Mouse (Mus musculus): ENCODE measurements around the gene Olfr1462. TPM values are rescaled to one million over a fixed set of nuclear protein-coding genes. Genes with fewer than 3 reads are reported as not detected.

Gene Olfr1462
- polyA plus RNA-seq (2015; fragmentation: Nextera tagmentation; extraction: Ambion mirVana) = not detected in 2 replicates

GRCm38 (mm10) chr19:13185434-13185833 is at the start of gene Olfr1462:
Gene Olfr1462 (plus strand): TSS chr19:13185734.
- H3K27me3 ChIP-seq (ENCODE audit: insufficient read depth, low read length) = no peaks in the 10 kb centered on the region
- 84% methylated on average over 1 of the region's 1 CpGs for WGBS

GRCm38 (mm10) chr19:13149449-13149848 is 36.1 kb upstream of the Olfr1462 start, which contains the start of gene Olfr1459:
Gene Olfr1459 (minus strand): TSS chr19:13149549.
- WGBS = 74% methylated on average over 1 of the region's 1 CpGs
- Histone ChIP-seq H3K4me1 (replicated peaks; ENCODE audit: insufficient read depth, low read length) (no peaks in the 10 kb centered on the region), H3K9me3 (replicated peaks; ENCODE audit: low read length) (no peaks in the 10 kb centered on the region), H3K4me2 (ENCODE audit: low read length) (no peak within 1 kb of the TSS), H3K27ac (no peak within 1 kb of the TSS), H3K4me3 (replicated peaks; ENCODE audit: low read depth, low read length) (no peak within 1 kb of the TSS), H3K36me3 (ENCODE audit: insufficient read depth, low read length) (no peaks in the 10 kb centered on the region), H3K9ac (ENCODE audit: low read depth, low read length) (no peak within 1 kb of the TSS), H3K27me3 (ENCODE audit: insufficient read depth, low read length) (no peaks in the 10 kb centered on the region)
- TF ChIP-seq CTCF (IDR thresholded peaks at IDR 0.05; ENCODE audit: low read depth) = no peak
- no peak for ATAC-seq (replicated peaks; ENCODE audit: low FRiP score, low read depth)
- no peak for DNase-seq (ENCODE audit: low spot score)

More at GRCm38 (mm10) chr19:13185434-13185833, at the start of gene Olfr1462:
- no peak within 1 kb of the TSS for H3K4me2 ChIP-seq (ENCODE audit: low read length)
- no peak for DNase-seq (ENCODE audit: low spot score)
- no peaks in the 10 kb centered on the region for H3K36me3 ChIP-seq (ENCODE audit: insufficient read depth, low read length)
- no peak for ATAC-seq (replicated peaks; ENCODE audit: low FRiP score, low read depth)
- no peaks in the 10 kb centered on the region for H3K9me3 ChIP-seq (replicated peaks; ENCODE audit: low read length)
- no peak within 1 kb of the TSS for H3K9ac ChIP-seq (ENCODE audit: low read depth, low read length)
- TF ChIP-seq CTCF (IDR thresholded peaks at IDR 0.05; ENCODE audit: low read depth) = no peak
- no peak within 1 kb of the TSS for H3K27ac ChIP-seq
- H3K4me3 ChIP-seq (replicated peaks; ENCODE audit: low read depth, low read length) = no peak within 1 kb of the TSS
- no peaks in the 10 kb centered on the region for H3K4me1 ChIP-seq (replicated peaks; ENCODE audit: insufficient read depth, low read length)

GRCm38 (mm10) chr19:13162700-13163099 is 22.8 kb upstream of the Olfr1462 start, which contains the start of gene Olfr1461:
Gene Olfr1461 (plus strand): TSS chr19:13163000.
- Histone ChIP-seq H3K36me3 (ENCODE audit: insufficient read depth, low read length) (no peaks in the 10 kb centered on the region), H3K4me1 (replicated peaks; ENCODE audit: insufficient read depth, low read length) (no peaks in the 10 kb centered on the region), H3K27me3 (ENCODE audit: insufficient read depth, low read length) (no peaks in the 10 kb centered on the region), H3K27ac (no peak within 1 kb of the TSS), H3K4me3 (replicated peaks; ENCODE audit: low read depth, low read length) (no peak within 1 kb of the TSS), H3K4me2 (ENCODE audit: low read length) (no peak within 1 kb of the TSS), H3K9me3 (replicated peaks; ENCODE audit: low read length) (no peaks in the 10 kb centered on the region), H3K9ac (ENCODE audit: low read depth, low read length) (no peak within 1 kb of the TSS)
- ATAC-seq (replicated peaks; ENCODE audit: low FRiP score, low read depth) (no peak), DNase-seq (ENCODE audit: low spot score) (no peak)
- 49% methylated on average over 1 of the region's 1 CpGs for WGBS
- no peak for TF ChIP-seq CTCF (IDR thresholded peaks at IDR 0.05; ENCODE audit: low read depth)

GRCm38 (mm10) chr19:13221666-13222065 is 36.1 kb downstream of the Olfr1462 start:
- H3K4me3 ChIP-seq (replicated peaks; ENCODE audit: low read depth, low read length) = no peak overlapping the region
- no peaks in the 10 kb centered on the region for H3K4me1 ChIP-seq (replicated peaks; ENCODE audit: insufficient read depth, low read length)
- ATAC-seq (replicated peaks; ENCODE audit: low FRiP score, low read depth) (no peak), DNase-seq (ENCODE audit: low spot score) (no peak)
- H3K27ac ChIP-seq = no peak overlapping the region
- no peaks in the 10 kb centered on the region for H3K27me3 ChIP-seq (ENCODE audit: insufficient read depth, low read length)
- H3K9me3 ChIP-seq (replicated peaks; ENCODE audit: low read length) = no peaks in the 10 kb centered on the region
- no peaks in the 10 kb centered on the region for H3K36me3 ChIP-seq (ENCODE audit: insufficient read depth, low read length)
- 89% methylated on average over 11 of the region's 11 CpGs for WGBS
- H3K9ac ChIP-seq (ENCODE audit: low read depth, low read length) = no peak overlapping the region
- no peak for TF ChIP-seq CTCF (IDR thresholded peaks at IDR 0.05; ENCODE audit: low read depth)
- H3K4me2 ChIP-seq (ENCODE audit: low read length) = no peak overlapping the region

GRCm38 (mm10) chr19:13231028-13231427 is 45.5 kb downstream of the Olfr1462 start, which contains the start of gene Olfr1463:
Gene Olfr1463 (plus strand): TSS chr19:13231328.
- no peak for ATAC-seq (replicated peaks; ENCODE audit: low FRiP score, low read depth)
- Histone ChIP-seq H3K4me2 (ENCODE audit: low read length) (no peak within 1 kb of the TSS), H3K27ac (no peak within 1 kb of the TSS), H3K4me3 (replicated peaks; ENCODE audit: low read depth, low read length) (no peak within 1 kb of the TSS), H3K9ac (ENCODE audit: low read depth, low read length) (no peak within 1 kb of the TSS), H3K27me3 (ENCODE audit: insufficient read depth, low read length) (no peaks in the 10 kb centered on the region), H3K36me3 (ENCODE audit: insufficient read depth, low read length) (no peaks in the 10 kb centered on the region), H3K4me1 (replicated peaks; ENCODE audit: insufficient read depth, low read length) (no peaks in the 10 kb centered on the region), H3K9me3 (replicated peaks; ENCODE audit: low read length) (no peaks in the 10 kb centered on the region)
- DNase-seq (ENCODE audit: low spot score) = no peak
- TF ChIP-seq CTCF (IDR thresholded peaks at IDR 0.05; ENCODE audit: low read depth) = no peak

Other genes starting within 250 kb of the Olfr1462 start
- gene Olfr1450, start 235.5 kb upstream of the Olfr1462 start, polyA plus RNA-seq (2015; fragmentation: Nextera tagmentation; extraction: Ambion mirVana) = not detected in 2 replicates
- not detected in 2 replicates for gene Olfr1451, start 190.7 kb upstream of the Olfr1462 start, polyA plus RNA-seq (2015; fragmentation: Nextera tagmentation; extraction: Ambion mirVana)
- gene Olfr1453, start 157.4 kb upstream of the Olfr1462 start, polyA plus RNA-seq (2015; fragmentation: Nextera tagmentation; extraction: Ambion mirVana) = not detected in 2 replicates
- not detected in 2 replicates for gene Olfr1454, start 125.1 kb upstream of the Olfr1462 start, polyA plus RNA-seq (2015; fragmentation: Nextera tagmentation; extraction: Ambion mirVana)
- not detected in 2 replicates for gene Olfr1457, start 87.8 kb upstream of the Olfr1462 start, polyA plus RNA-seq (2015; fragmentation: Nextera tagmentation; extraction: Ambion mirVana)
- gene Olfr1458, start 79.0 kb upstream of the Olfr1462 start, polyA plus RNA-seq (2015; fragmentation: Nextera tagmentation; extraction: Ambion mirVana) = not detected in 2 replicates
- not detected in 2 replicates for gene Olfr1459, start 36.2 kb upstream of the Olfr1462 start, polyA plus RNA-seq (2015; fragmentation: Nextera tagmentation; extraction: Ambion mirVana)
- gene Olfr1461, start 22.7 kb upstream of the Olfr1462 start, polyA plus RNA-seq (2015; fragmentation: Nextera tagmentation; extraction: Ambion mirVana) = not detected in 2 replicates
- not detected in 2 replicates for gene Olfr1463, start 45.6 kb downstream of the Olfr1462 start, polyA plus RNA-seq (2015; fragmentation: Nextera tagmentation; extraction: Ambion mirVana)
- not detected in 2 replicates for gene Olfr1465, start 129.8 kb downstream of the Olfr1462 start, polyA plus RNA-seq (2015; fragmentation: Nextera tagmentation; extraction: Ambion mirVana)
- not detected in 2 replicates for gene Olfr1466, start 153.1 kb downstream of the Olfr1462 start, polyA plus RNA-seq (2015; fragmentation: Nextera tagmentation; extraction: Ambion mirVana)
- gene Olfr1467, start 176.5 kb downstream of the Olfr1462 start, polyA plus RNA-seq (2015; fragmentation: Nextera tagmentation; extraction: Ambion mirVana) = not detected in 2 replicates
- gene Olfr1469, start 222.1 kb downstream of the Olfr1462 start, polyA plus RNA-seq (2015; fragmentation: Nextera tagmentation; extraction: Ambion mirVana) = not detected in 2 replicates

All from kidney, postnatal 0 days (tissue).